Mouse (Mus musculus): ENCODE measurements around the gene BC030499. TPM values are rescaled to one million over a fixed set of nuclear protein-coding genes. Genes with fewer than 3 reads are reported as not detected.

BC030499 gene
- total RNA-seq, 2 experiments from 2014 or later: 0.90 to 1.9 TPM

GRCm38 (mm10) chr11:78301357-78302084, 10.9 kb downstream of the BC030499 start, which contains the start of gene Spag5:
Gene Spag5 (plus strand): TSS chr11:78301529.
- DNase-seq: peak; percentile 87 to 93
- intact Hi-C loops (cut with DNase I): no loop called here

DNA sequence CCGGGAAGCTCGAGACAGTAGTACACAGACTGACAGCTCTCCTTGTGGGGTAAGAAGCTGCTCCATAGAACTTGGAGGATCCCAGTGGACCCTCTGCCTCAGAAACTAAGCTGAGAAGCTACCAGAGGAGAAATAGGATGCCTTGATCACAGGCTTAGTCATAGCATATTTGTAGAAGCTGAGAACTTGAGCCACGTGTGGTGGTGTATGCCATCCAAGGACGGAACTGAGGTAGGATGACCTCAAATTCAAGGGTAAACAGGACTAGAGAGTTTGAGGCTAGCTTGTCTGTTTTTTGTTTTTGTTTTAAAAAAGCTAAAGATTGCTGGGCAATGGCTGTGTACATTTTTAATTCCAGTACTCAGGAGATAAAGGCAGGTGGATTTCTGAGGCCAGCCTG, 14.6 kb downstream of the BC030499 start:
- DNase-seq: no peak
- intact Hi-C loops (cut with DNase I): no loop called here

DNA sequence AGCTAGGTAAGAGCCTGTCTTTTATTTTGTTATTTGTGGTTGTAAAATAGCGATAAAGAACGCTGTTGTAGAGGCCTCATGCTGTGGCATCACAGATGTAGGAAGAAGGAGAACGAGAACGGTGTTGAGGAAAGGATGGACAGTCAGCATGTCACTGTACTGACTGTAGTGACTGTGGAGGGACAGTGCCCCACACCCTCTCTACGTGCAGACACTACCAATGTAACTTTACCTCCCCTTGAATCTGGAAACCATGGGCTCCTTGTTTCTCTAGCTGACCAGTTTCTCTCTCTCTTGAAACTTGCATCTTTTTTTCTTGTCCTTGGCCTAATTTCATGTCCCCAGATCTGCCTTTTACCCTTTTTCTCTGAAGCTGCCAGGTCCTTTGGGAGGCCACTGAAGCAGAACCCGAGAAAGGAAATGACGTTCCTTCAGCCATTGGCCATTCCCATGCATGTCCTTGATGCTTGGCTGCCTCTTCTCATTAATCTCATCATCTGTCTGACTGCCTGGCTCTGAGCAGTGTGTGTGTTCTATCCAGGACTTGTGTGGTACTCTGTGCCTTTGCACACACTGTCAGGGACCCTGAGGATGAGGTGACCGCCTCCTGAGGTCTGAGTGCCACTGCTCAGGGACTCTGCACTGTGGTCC, 20.3 kb downstream of the BC030499 start:
- DNase-seq: no peak
- intact Hi-C loops (cut with DNase I): no loop called here

DNA sequence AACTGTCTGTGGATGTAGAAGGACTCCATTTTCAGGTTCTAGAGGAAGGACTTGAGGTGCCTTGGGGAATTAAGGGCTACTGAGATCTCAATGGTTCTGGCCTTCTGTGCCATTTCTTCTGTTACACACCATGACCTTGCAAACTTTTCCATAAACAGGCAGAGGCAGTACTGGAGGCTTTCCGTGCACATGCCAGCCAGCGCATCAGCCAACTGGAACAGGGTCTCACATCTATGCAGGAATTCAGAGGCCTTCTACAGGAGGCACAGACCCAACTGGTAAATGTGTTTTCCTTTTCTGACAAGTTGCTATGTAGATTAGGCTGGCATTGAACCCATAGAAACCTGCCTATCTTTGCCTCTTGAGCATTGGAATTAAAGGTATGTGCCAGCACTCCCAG, 23.0 kb downstream of the BC030499 start:
- intact Hi-C loops (cut with DNase I): no loop called here

DNA sequence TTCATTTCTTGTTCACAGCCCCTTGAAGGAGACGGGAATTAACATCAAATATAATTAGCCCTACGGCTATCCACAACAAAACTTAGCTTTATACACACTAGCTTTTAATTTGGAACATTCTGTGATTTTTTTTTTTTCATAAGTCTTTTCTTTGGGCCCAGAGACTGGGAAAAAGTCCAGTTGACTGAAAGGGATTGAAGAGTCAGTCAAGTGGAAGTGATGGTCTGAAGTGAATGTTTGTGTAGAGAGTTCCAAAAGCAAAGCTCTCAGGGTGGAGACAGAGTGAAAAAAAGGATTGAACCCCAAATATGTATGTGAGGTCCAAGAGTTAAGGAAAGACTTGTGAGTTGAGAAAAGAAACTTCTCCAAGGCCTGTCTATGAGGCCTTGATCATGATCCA, 27.8 kb downstream of the BC030499 start:
- intact Hi-C loops (cut with DNase I): no loop called here
- no peak for DNase-seq

More for the DNA sequence above, 23.0 kb downstream of the BC030499 start:
- no peak for DNase-seq

DNA sequence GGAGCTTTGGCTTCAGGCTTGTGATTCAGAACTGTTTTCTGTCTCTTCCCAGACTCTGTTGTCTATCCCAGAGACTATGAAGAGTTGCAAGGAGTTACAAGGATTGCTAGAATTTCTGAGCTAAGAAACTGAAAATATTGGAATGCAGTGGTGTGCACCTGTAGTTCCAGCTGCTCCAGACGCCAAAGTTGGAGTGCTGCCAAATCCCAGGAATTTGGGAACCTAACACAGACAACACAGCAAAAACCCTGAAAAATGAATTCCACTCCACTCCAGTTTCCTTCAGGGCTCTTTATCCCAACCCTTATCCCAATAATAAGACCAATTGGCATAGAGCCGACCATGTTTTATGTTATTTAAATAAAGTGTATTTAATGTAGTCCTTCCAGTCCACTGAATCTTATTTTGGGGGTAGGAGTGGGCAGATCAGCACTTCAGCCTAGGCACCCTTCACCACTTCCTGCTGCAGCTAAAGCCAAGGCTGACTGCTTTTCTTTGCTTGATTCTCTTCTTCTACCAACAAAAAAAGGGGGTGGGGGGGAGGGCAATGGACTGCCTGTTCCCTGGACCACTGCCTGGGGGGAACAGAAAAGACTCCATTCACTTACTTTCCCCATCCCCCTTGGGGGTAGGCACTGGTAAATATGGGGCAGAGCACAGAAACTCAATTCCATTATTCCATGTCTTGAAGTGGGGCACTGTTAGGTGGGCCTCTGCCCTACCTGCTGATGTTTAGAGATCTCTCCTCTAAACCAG, 31.6 kb downstream of the BC030499 start:
- no peak for DNase-seq
- intact Hi-C loops (cut with DNase I): no loop called here

DNA sequence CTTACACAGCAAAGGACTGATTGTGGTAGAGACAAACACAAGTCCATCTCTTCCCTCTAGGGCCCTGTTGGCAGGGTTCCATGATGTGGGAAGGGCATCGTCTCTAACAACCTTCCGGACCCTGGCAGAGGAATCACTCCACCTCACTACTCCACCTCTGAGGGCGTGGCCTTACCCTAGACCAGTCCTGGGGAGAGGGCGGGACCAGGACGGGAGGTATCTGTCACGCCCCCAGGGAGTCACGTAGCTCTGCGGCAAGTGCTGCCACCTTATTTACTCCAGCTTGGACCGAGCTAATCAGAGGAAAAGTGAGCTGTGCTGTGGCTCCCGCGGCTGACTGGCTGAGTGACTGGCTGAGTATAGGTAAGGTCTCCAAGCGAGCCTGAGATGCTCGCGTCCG, 32.2 kb downstream of the BC030499 start, which contains the start of gene Aldoc:
TSS of gene Aldoc (plus strand) at position 109 of the 400 bp plus-strand sequence.
- DNase-seq: peak; percentile 38 to 62
- intact Hi-C loops (cut with DNase I): no loop called here

- no peak for DNase-seq
- intact Hi-C loops (cut with DNase I): no loop called here
Observed at GRCm38 (mm10) chr11:78324000-78324785, 33.6 kb downstream of the BC030499 start.

DNA sequence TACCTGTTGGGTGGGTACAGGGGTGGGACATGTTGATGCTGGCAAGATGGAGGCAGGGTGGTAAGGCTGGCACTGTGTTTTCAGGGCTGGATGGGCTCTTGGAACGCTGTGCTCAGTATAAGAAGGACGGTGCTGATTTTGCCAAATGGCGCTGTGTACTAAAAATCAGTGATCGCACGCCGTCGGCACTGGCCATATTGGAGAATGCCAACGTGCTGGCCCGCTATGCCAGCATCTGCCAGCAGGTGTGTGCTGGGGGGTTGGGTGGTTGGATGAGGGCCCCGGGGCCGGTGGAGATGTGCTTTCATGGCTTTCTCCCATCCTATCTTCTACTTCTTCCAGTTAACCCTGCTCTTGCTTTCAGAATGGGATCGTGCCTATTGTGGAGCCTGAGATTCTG, 34.3 kb downstream of the BC030499 start:
- no peak for DNase-seq
- intact Hi-C loops (cut with DNase I): no loop called here

DNA sequence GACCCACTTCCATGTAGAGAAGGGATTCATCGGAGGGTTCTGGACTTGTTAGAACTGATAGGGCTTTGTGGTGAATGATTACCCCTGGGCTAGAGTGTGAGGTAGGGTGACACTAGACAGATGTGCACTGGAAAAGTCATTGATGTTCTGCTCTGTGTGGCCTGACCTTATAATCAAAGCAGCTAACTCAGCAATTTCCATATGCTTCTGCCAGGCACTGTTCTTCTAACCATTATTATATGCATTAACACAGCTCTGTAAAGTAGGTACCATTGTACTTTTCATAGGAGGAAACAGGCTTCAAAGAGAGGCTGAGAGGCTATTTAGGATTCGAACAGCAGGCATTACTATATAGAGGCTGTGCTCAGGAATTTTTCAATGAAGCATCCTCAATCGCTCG, 36.6 kb downstream of the BC030499 start:
- intact Hi-C loops (cut with DNase I): no loop called here
- DNase-seq: no peak

DNA sequence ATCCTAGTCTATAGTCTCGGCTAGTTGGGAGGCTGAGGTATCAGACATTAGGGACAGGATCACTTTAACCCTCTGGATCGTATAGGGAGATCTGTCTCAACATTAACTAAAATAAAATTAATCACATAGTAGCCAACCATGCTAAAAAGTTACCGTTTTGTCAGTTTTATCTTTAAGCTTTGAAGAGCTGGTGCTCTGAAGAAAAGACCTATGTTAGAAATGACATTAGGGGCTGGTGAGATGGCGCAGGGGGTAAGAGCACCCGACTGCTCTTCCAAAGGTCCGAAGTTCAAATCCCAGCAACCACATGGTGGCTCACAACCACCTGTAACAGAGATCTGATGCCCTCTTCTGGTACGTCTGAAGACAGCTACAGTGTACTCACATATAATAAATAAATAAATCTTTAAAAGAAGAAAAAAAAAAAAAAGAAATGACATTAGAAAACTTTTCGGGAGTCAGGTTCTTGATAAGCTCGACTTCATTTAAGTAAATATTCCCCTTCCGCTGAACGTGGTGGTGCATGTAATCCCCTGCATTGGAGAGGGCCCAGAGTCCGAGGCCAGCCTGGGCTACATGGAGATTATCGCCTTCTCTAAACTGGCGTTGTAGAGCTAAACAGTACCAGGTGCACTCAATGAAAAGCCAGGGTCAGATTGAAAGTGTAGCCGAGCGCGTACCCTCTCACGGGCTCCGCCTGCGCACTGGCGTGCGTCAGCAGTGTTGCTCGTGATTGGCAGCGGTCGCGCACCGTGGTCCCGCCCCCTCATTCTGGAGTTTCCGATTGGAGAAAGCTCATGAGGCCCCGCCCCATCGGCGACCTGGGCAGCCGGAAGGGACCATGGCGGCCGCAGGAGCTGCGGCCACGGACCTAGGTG, 37.2 kb downstream of the BC030499 start, which contains the start of gene Pigs:
TSS of gene Pigs (plus strand) at position 782 of the 878 bp plus-strand sequence.
- peak; percentile 96 to 97 for DNase-seq

GRCm38 (mm10) chr11:78328512-78329056, 37.9 kb downstream of the BC030499 start:
- no peak for DNase-seq
- intact Hi-C loops (cut with DNase I): no loop called here

More for the DNA sequence above, 37.2 kb downstream of the BC030499 start, which contains the start of gene Pigs:
- intact Hi-C loops (cut with DNase I): no loop called here

- no peak for DNase-seq
- intact Hi-C loops (cut with DNase I): no loop called here
Observed at GRCm38 (mm10) chr11:78332676-78333075, 42.0 kb downstream of the BC030499 start.

DNA sequence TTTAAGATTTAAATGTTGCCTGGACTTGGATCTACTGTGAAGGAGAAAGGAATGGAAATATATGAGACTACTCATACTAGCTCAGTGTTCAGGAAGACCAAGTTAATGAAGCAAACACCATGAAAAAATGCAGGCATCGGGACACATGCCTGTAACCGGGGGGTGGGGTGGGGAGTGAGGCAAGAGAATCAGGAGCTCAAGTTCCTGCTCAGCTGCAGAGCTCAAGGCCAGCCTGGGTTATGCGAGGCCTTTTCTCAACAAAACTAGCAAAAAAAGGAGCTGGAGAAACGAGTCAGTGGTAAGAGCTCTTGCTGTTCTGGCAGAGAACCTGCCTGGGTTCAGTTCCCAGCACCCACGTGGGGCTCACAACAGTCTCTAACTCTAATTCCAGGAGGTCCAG, 43.4 kb downstream of the BC030499 start:
- intact Hi-C loops (cut with DNase I): no loop called here
- no peak for DNase-seq

GRCm38 (mm10) chr11:78337040-78337439, 46.4 kb downstream of the BC030499 start:
- no peak for DNase-seq

DNA sequence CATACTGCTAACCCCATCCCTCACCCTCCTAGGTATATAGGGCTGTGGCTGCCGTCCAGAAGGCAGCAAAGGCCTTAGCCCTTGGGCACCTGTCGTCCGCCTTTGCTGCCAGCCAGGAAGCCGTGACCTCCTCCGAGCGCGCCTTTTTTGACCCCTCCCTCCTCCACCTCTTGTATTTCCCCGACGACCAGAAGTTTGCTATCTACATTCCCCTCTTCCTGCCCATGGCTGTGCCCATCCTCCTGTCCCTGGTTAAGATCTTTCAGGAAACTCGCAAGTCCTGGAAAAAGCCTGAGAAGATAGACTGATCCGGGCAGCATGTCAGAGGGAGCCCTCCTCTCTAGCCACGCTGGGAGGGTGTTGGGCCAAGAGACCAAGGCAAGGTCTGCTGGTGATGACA, 51.1 kb downstream of the BC030499 start:
- DNase-seq: no peak
- intact Hi-C loops (cut with DNase I): no loop called here

More at GRCm38 (mm10) chr11:78337040-78337439, 46.4 kb downstream of the BC030499 start:
- intact Hi-C loops (cut with DNase I): no loop called here

- intact Hi-C loops (cut with DNase I): no loop called here
- peak; percentile 81 to 83 for DNase-seq
Observed at GRCm38 (mm10) chr11:78343381-78344327, 53.0 kb downstream of the BC030499 start, which contains the start of gene Unc119. Gene Unc119 (plus strand): TSS chr11:78343482.
